Mouse (Mus musculus) midbrain, embryonic 16.5 days (tissue): Measurements from ENCODE around the gene Pkp4. TPM values are rescaled to one million over a fixed set of nuclear protein-coding genes. Genes with fewer than 3 reads are reported as not detected.

ENCODE experiments used
- ATAC-seq: fragments of 200-750 bp; cut with Nextera tagmentation; 2 replicates; pipeline ENCODE4 v1.8.0; 2017; ENCODE audit warnings: moderate TSS enrichment
- H3K27ac ChIP-seq: fragments of 300-500 bp; sonication (generic); 2 replicates; pipeline ENCODE4 v1.5.1; 2014; ENCODE audit warnings: mild to moderate bottlenecking, low read length, mixed read lengths
- H3K27me3 ChIP-seq: fragments of 300-500 bp; sonication (generic); 2 replicates; pipeline ENCODE4 v1.6.1; 2014; ENCODE audit warnings: low read depth, low read length, mixed read lengths; ENCODE audit not compliant: control insufficient read depth, insufficient read depth
- H3K36me3 ChIP-seq: fragments of 300-500 bp; sonication (generic); 2 replicates; pipeline ENCODE4 v1.6.1; 2014; ENCODE audit warnings: mild to moderate bottlenecking, low read length, moderate library complexity, mixed read lengths; ENCODE audit not compliant: control insufficient read depth, insufficient read depth
- H3K4me1 ChIP-seq: fragments of 300-500 bp; sonication (generic); 2 replicates; pipeline ENCODE4 v1.6.1; 2014; ENCODE audit warnings: mild to moderate bottlenecking, low read length, mixed read lengths; ENCODE audit not compliant: control insufficient read depth, insufficient read depth
- H3K4me2 ChIP-seq: fragments of 300-500 bp; sonication (generic); 2 replicates; pipeline ENCODE4 v1.6.1; 2014; ENCODE audit warnings: mild to moderate bottlenecking, low read length, mixed read lengths
- H3K4me3 ChIP-seq: fragments of 300-500 bp; sonication (generic); 2 replicates; pipeline ENCODE4 v1.5.1; 2014; ENCODE audit warnings: low read depth, mild to moderate bottlenecking, low read length, moderate library complexity, mixed read lengths
- H3K9ac ChIP-seq: fragments of 300-500 bp; sonication (generic); 2 replicates; pipeline ENCODE4 v1.6.1; 2014; ENCODE audit warnings: low read depth, low read length, mixed read lengths
- H3K9me3 ChIP-seq: fragments of 300-500 bp; sonication (generic); replicated peaks from 2 replicates; pipeline ENCODE4 v1.6.1; 2014; ENCODE audit warnings: mild to moderate bottlenecking, low read length, mixed read lengths; ENCODE audit not compliant: control insufficient read depth, poor library complexity, severe bottlenecking
- WGBS: fragments of 180-500 bp; shearing (Covaris S2); extraction: QIAGEN DNeasy Blood & Tissue Kit; methylation state at CpG from one replicate; pipeline ENCODE4 v1.1.7; 2014; 5-methylcytosine and 5-hydroxymethylcytosine counted together
- polyA plus RNA-seq: library from polyadenylated mRNA; unstranded; fragments of >200 nt; fragmentation: Nextera tagmentation; extraction: Ambion mirVana; gene quantifications from 2 replicates; pipeline ENCODE4 v1.2.1, GENCODE M21; 2015

The Pkp4 gene
- polyA plus RNA-seq, 1 experiment from 2014 or later: 27.1 TPM

GRCm38 (mm10) chr2:59261203-59261602 is 100.6 kb downstream of the Pkp4 start:
- Histone ChIP-seq H3K27ac (no peak overlapping the region), H3K4me2 (no peak overlapping the region), H3K36me3 (no peaks in the 10 kb centered on the region), H3K27me3 (no peaks in the 10 kb centered on the region), H3K9ac (no peak overlapping the region), H3K4me1 (no peaks in the 10 kb centered on the region), H3K9me3 (no peaks in the 10 kb centered on the region), H3K4me3 (no peak overlapping the region)
- ATAC-seq: no peak
- WGBS: 91% methylated on average over 2 of the region's 2 CpGs

GRCm38 (mm10) chr2:59266428-59266827 is 105.8 kb downstream of the Pkp4 start:
- Histone ChIP-seq H3K36me3 (no peaks in the 10 kb centered on the region), H3K9ac (no peak overlapping the region), H3K27me3 (no peaks in the 10 kb centered on the region), H3K9me3 (no peaks in the 10 kb centered on the region), H3K4me1 (no peaks in the 10 kb centered on the region), H3K27ac (no peak overlapping the region), H3K4me3 (no peak overlapping the region), H3K4me2 (no peak overlapping the region)
- 95% methylated on average over 14 of the region's 14 CpGs for WGBS
- ATAC-seq: no peak

- Histone ChIP-seq H3K27ac (no peak overlapping the region), H3K27me3 (no peaks in the 10 kb centered on the region), H3K9ac (no peak overlapping the region), H3K4me2 (no peak overlapping the region), H3K4me1 (no peaks in the 10 kb centered on the region), H3K4me3 (no peak overlapping the region), H3K9me3 (no peaks in the 10 kb centered on the region), H3K36me3 (no peaks in the 10 kb centered on the region)
- no peak for ATAC-seq
- WGBS: 87% methylated on average over 8 of the region's 8 CpGs
Observed at GRCm38 (mm10) chr2:59271835-59272234, 111.2 kb downstream of the Pkp4 start.

GRCm38 (mm10) chr2:59272713-59273112 is 112.1 kb downstream of the Pkp4 start:
- Histone ChIP-seq H3K9ac (no peak overlapping the region), H3K27me3 (no peaks in the 10 kb centered on the region), H3K9me3 (no peaks in the 10 kb centered on the region), H3K27ac (no peak overlapping the region), H3K4me2 (no peak overlapping the region), H3K4me3 (no peak overlapping the region), H3K4me1 (no peaks in the 10 kb centered on the region), H3K36me3 (no peaks in the 10 kb centered on the region)
- WGBS: 82% methylated on average over 6 of the region's 6 CpGs
- no peak for ATAC-seq

- H3K4me3 ChIP-seq: no peak overlapping the region
- H3K36me3 ChIP-seq: no peaks in the 10 kb centered on the region
- no peaks in the 10 kb centered on the region for H3K27me3 ChIP-seq
- no peak overlapping the region for H3K27ac ChIP-seq
- H3K4me1 ChIP-seq: no peaks in the 10 kb centered on the region; the same call in 1 of the 2 replicates
- no peaks in the 10 kb centered on the region for H3K9me3 ChIP-seq
- no peak overlapping the region for H3K4me2 ChIP-seq
- no peak overlapping the region for H3K9ac ChIP-seq
- no peak for ATAC-seq
- WGBS: 83% methylated on average over 7 of the region's 7 CpGs
Observed at GRCm38 (mm10) chr2:59280914-59281562, 120.4 kb downstream of the Pkp4 start.

GRCm38 (mm10) chr2:59282966-59283365 is 122.3 kb downstream of the Pkp4 start:
- Histone ChIP-seq H3K4me2 (no peak overlapping the region), H3K4me3 (no peak overlapping the region), H3K36me3 (no peaks in the 10 kb centered on the region), H3K27ac (no peak overlapping the region), H3K4me1 (no peaks in the 10 kb centered on the region; the same call in 1 of the 2 replicates), H3K27me3 (no peaks in the 10 kb centered on the region), H3K9me3 (no peaks in the 10 kb centered on the region), H3K9ac (no peak overlapping the region)
- 95% methylated on average over 6 of the region's 6 CpGs for WGBS
- ATAC-seq: no peak

- 94% methylated on average over 5 of the region's 5 CpGs for WGBS
- no peak for ATAC-seq
Observed at GRCm38 (mm10) chr2:59284216-59284615, 123.6 kb downstream of the Pkp4 start.

GRCm38 (mm10) chr2:59284734-59285490 is 124.3 kb downstream of the Pkp4 start:
- H3K9me3 ChIP-seq: no peaks in the 10 kb centered on the region
- no peaks in the 10 kb centered on the region for H3K36me3 ChIP-seq
- no peak overlapping the region for H3K4me2 ChIP-seq
- no peak for ATAC-seq
- WGBS: 81% methylated on average over 8 of the region's 8 CpGs
- no peak overlapping the region for H3K27ac ChIP-seq
- no peaks in the 10 kb centered on the region for H3K27me3 ChIP-seq
- H3K4me1 ChIP-seq: no peaks in the 10 kb centered on the region; the same call in 1 of the 2 replicates
- H3K9ac ChIP-seq: no peak overlapping the region
- H3K4me3 ChIP-seq: no peak overlapping the region

More at GRCm38 (mm10) chr2:59284216-59284615, 123.6 kb downstream of the Pkp4 start:
- H3K27ac ChIP-seq: no peak overlapping the region
- no peak overlapping the region for H3K4me2 ChIP-seq
- no peaks in the 10 kb centered on the region for H3K27me3 ChIP-seq
- H3K36me3 ChIP-seq: no peaks in the 10 kb centered on the region
- no peak overlapping the region for H3K4me3 ChIP-seq
- no peaks in the 10 kb centered on the region; the same call in 1 of the 2 replicates for H3K4me1 ChIP-seq
- H3K9me3 ChIP-seq: no peaks in the 10 kb centered on the region
- no peak overlapping the region for H3K9ac ChIP-seq

- H3K9ac ChIP-seq: no peak overlapping the region
- ATAC-seq: no peak
- 78% methylated on average over 1 of the region's 1 CpGs for WGBS
Observed at GRCm38 (mm10) chr2:59285581-59285980, 124.9 kb downstream of the Pkp4 start.

More at GRCm38 (mm10) chr2:59285581-59285980, 124.9 kb downstream of the Pkp4 start:
- H3K4me2 ChIP-seq: no peak overlapping the region
- H3K4me1 ChIP-seq: no peaks in the 10 kb centered on the region; the same call in 1 of the 2 replicates
- H3K27me3 ChIP-seq: no peaks in the 10 kb centered on the region
- no peaks in the 10 kb centered on the region for H3K36me3 ChIP-seq
- no peak overlapping the region for H3K27ac ChIP-seq
- no peaks in the 10 kb centered on the region for H3K9me3 ChIP-seq
- H3K4me3 ChIP-seq: no peak overlapping the region
